ENCODE assay signal across 16 mouse cellular contexts in genomic region chr3:144332353-144332752, GRCm38 (mm10).
DNase-seq lines count a peak whose midpoint lies in the region; ATAC-seq and TF ChIP-seq lines count a peak whose summit lies in the region.
"Had no signal": no experiment of that assay in that cellular context is flagged by ENCODE, and none has a peak within 500 bp of the region (broad histone marks: within the 10 kb centered on the region; RNA-seq: fewer than 3 reads in every experiment).

No protein-coding gene starts in this region.

- 13% methylated on average over 5 of the region's 5 CpGs for WGBS in forebrain, postnatal 0 days
- 8% methylated on average over 5 of the region's 5 CpGs for WGBS in midbrain, embryonic 14.5 days
- WGBS in cerebellum, adult 2 months = 8% methylated on average over 5 of the region's 5 CpGs

- no peaks in the 10 kb centered on the region for H3K27me3 ChIP-seq in forebrain, postnatal 0 days (ENCODE audit: insufficient read depth, low read length)
- no peaks in the 10 kb centered on the region for H3K27me3 ChIP-seq in midbrain, embryonic 14.5 days (ENCODE audit: control insufficient read depth, insufficient read depth, low read length)
- no peaks in the 10 kb centered on the region for H3K27me3 ChIP-seq in cerebellum, adult 2 months (ENCODE audit: control insufficient read depth, insufficient read depth, low read length)
- H3K27me3 ChIP-seq: embryonic facial prominence, embryonic 12.5 days; megakaryocyte, embryonic 14.5 days had no signal

- no peak overlapping the region for H3K9ac ChIP-seq in ES-E14 (ENCODE audit: insufficient read depth, low read depth, low read length, poor library complexity, severe bottlenecking)
- no peak overlapping the region for H3K9ac ChIP-seq in forebrain, postnatal 0 days
- H3K9ac ChIP-seq in midbrain, embryonic 14.5 days (replicated peaks; ENCODE audit: low read length) = no peak overlapping the region
- H3K9ac ChIP-seq: embryonic facial prominence, embryonic 12.5 days had no signal

- DNase-seq in ES-E14 (ENCODE audit: low read depth, low spot score) = no peak
- DNase-seq in adrenal gland, postnatal 14 days = peak; percentile 59
- DNase-seq in forebrain, postnatal 0 days = peak; percentile 18
- peak; percentile 57 for DNase-seq in midbrain, embryonic 14.5 days
- DNase-seq in cerebellum, adult 2 months = no peak
- no peak for DNase-seq in thymus, postnatal 36 days
- DNase-seq in frontal cortex, postnatal 36 days (ENCODE audit: low spot score in 2 of 2) = no peak
- DNase-seq: cerebellum, adult 8-10 months; heart, adult 18-20 months; heart, postnatal 10 days; kidney, postnatal 4 days; lung, adult 2 months had no signal

- peaks cover 0 to 2% of the 10 kb centered on the region in 2 experiments; a peak in 1 of 4 replicates for H3K4me1 ChIP-seq in ES-E14 (ENCODE audit: control insufficient read depth in 2 of 2, insufficient read depth in 2 of 2, low read length in 2 of 2, poor library complexity in 1 of 2)
- H3K4me1 ChIP-seq in forebrain, postnatal 0 days (ENCODE audit: insufficient read depth) = 0 out of 2 replicates have a peak, but pooled peaks cover 8% of the 10 kb centered on the region
- 0 out of 2 replicates have a peak, but pooled peaks cover 5% of the 10 kb centered on the region for H3K4me1 ChIP-seq in midbrain, embryonic 14.5 days (ENCODE audit: control insufficient read depth, insufficient read depth, low read length)
- H3K4me1 ChIP-seq in cerebellum, adult 2 months (ENCODE audit: control insufficient read depth, insufficient read depth, low read length) = no peaks in the 10 kb centered on the region
- H3K4me1 ChIP-seq: embryonic facial prominence, embryonic 12.5 days; megakaryocyte, embryonic 14.5 days had no signal

- H3K9me3 ChIP-seq in ES-E14 (ENCODE audit: control insufficient read depth, insufficient read depth, low read depth, low read length) = no peaks in the 10 kb centered on the region
- H3K9me3 ChIP-seq in forebrain, postnatal 0 days (ENCODE audit: low read length) = no peaks in the 10 kb centered on the region
- H3K9me3 ChIP-seq in midbrain, embryonic 14.5 days (ENCODE audit: control insufficient read depth, low read length) = no peaks in the 10 kb centered on the region
- H3K9me3 ChIP-seq: embryonic facial prominence, embryonic 12.5 days had no signal

- no peak overlapping the region for H3K27ac ChIP-seq in ES-E14 (ENCODE audit: insufficient read depth, low read depth, low read length, poor library complexity, severe bottlenecking)
- H3K27ac ChIP-seq in forebrain, postnatal 0 days (ENCODE audit: low read depth, low read length) = no peak overlapping the region
- H3K27ac ChIP-seq in midbrain, embryonic 14.5 days (replicated peaks; ENCODE audit: low read depth, low read length) = no peak overlapping the region
- no peak overlapping the region for H3K27ac ChIP-seq in cerebellum, adult 2 months (ENCODE audit: insufficient read depth, low read length)
- H3K27ac ChIP-seq: embryonic facial prominence, embryonic 12.5 days had no signal

- H3K36me3 ChIP-seq in ES-E14 (ENCODE audit: control insufficient read depth, insufficient read depth, low read length, poor library complexity, severe bottlenecking) = no peaks in the 10 kb centered on the region
- H3K36me3 ChIP-seq in forebrain, postnatal 0 days (ENCODE audit: insufficient read depth) = no peaks in the 10 kb centered on the region
- no peaks in the 10 kb centered on the region for H3K36me3 ChIP-seq in midbrain, embryonic 14.5 days (ENCODE audit: control insufficient read depth, insufficient read depth, low read length)
- H3K36me3 ChIP-seq: embryonic facial prominence, embryonic 12.5 days had no signal

- H3K4me2 ChIP-seq in forebrain, postnatal 0 days (ENCODE audit: low read depth) = no peak overlapping the region
- no peak overlapping the region for H3K4me2 ChIP-seq in midbrain, embryonic 14.5 days (ENCODE audit: low read length)
- H3K4me2 ChIP-seq: embryonic facial prominence, embryonic 12.5 days had no signal

- no peak for TF ChIP-seq CTCF in forebrain, postnatal 0 days (IDR thresholded peaks at IDR 0.05; ENCODE audit: low read depth)
- no peak for TF ChIP-seq CTCF in cerebellum, adult 2 months (IDR thresholded peaks at IDR 0.05; ENCODE audit: borderline replicate concordance, insufficient read depth, low read depth, low read length)

- peak; percentile 59; the same call in 1 of the 2 replicates for ATAC-seq in forebrain, postnatal 0 days
- ATAC-seq in midbrain, embryonic 14.5 days (ENCODE audit: low FRiP score, low TSS enrichment) = no peak
- ATAC-seq: CD4-positive, CD25-positive, alpha-beta regulatory T cell, adult 4 months; intestine, embryonic 16.5 days had no signal

- H3K4me3 ChIP-seq in ES-E14 (ENCODE audit: insufficient read depth in 1 of 2, low read depth in 1 of 2, low read length in 2 of 2, poor library complexity in 1 of 2, severe bottlenecking in 1 of 2) = no peak overlapping the region
- no peak overlapping the region for H3K4me3 ChIP-seq in forebrain, postnatal 0 days (ENCODE audit: low read depth, low read length)
- no peak overlapping the region for H3K4me3 ChIP-seq in midbrain, embryonic 14.5 days (replicated peaks; ENCODE audit: low read depth, low read length)
- no peak overlapping the region for H3K4me3 ChIP-seq in cerebellum, adult 2 months (replicated peaks; ENCODE audit: insufficient read depth, low read depth, low read length)
- H3K4me3 ChIP-seq: embryonic facial prominence, embryonic 12.5 days had no signal

- in situ Hi-C loops in ES-E14 (cut with MboI; ENCODE audit: low sequenced_read_pairs in 2 of 2, unreplicated experiment in 2 of 2) = no loop called here

- no peak for TF ChIP-seq POLR2A in cerebellum, adult 2 months (IDR thresholded peaks at IDR 0.05; ENCODE audit: borderline replicate concordance, insufficient read depth, low read length)

TF ChIP-seq in ES-E14, 5 proteins besides CTCF, POLR2A, EP300 and RAD21:
- TF ChIP-seq ZNF384 (IDR thresholded peaks at IDR 0.05; ENCODE audit: low read depth, low read length) (0 out of 2 replicates have a peak, but pooled peaks have one; percentile 12), CHD2 (IDR thresholded peaks at IDR 0.05; ENCODE audit: low read depth, low read length) (no peak)

Comparison
In these comparisons a context has a peak if more than half of its experiments do, and no peak if none do; other contexts are left out.
1. DNase-seq: peak in adrenal gland, postnatal 14 days (single experiment), forebrain, postnatal 0 days (single experiment) and midbrain, embryonic 14.5 days (single experiment); none in ES-E14 (single experiment), cerebellum, adult 2 months (0 of 2), thymus, postnatal 36 days (0 of 2) and frontal cortex, postnatal 36 days (0 of 2).